Mouse (Mus musculus) forebrain, postnatal 0 days (tissue): ENCODE measurements around the gene Olfr926. TPM values are rescaled to one million over a fixed set of nuclear protein-coding genes. Genes with fewer than 3 reads are reported as not detected.
"Not testable (repeated sequence)": the region's sequence is repeated elsewhere in the genome, so short reads cannot be mapped to it uniquely, and the experiment has no call there.

Experiments used
- ATAC-seq: fragments of 200-750 bp; cut with Nextera tagmentation; 2 replicates; pipeline ENCODE4 v1.8.0; 2017; ENCODE audit warnings: mild to moderate bottlenecking, moderate library complexity
- DNase-seq: peaks from one replicate; pipeline ENCODE4 v3.0.0-alpha.2; 2015
- H3K27ac ChIP-seq: fragments of 300-500 bp; sonication (generic); 2 replicates; pipeline ENCODE4 v1.5.1; 2014; ENCODE audit warnings: low read depth, mild to moderate bottlenecking, antibody characterized with exemption, low read length, moderate library complexity, mixed read lengths
- H3K27me3 ChIP-seq: fragments of 300-500 bp; sonication (generic); 2 replicates; pipeline ENCODE4 v1.6.1; 2014; ENCODE audit warnings: mild to moderate bottlenecking, low read length, mixed read lengths; ENCODE audit not compliant: insufficient read depth
- H3K36me3 ChIP-seq: fragments of 300-500 bp; sonication (generic); 2 replicates; pipeline ENCODE4 v1.6.1; 2014; ENCODE audit warnings: mild to moderate bottlenecking, moderate library complexity; ENCODE audit not compliant: insufficient read depth
- H3K4me1 ChIP-seq: fragments of 300-500 bp; sonication (generic); 2 replicates; pipeline ENCODE4 v1.6.1; 2014; ENCODE audit warnings: antibody characterized with exemption; ENCODE audit not compliant: insufficient read depth
- H3K4me2 ChIP-seq: fragments of 300-500 bp; sonication (generic); 2 replicates; pipeline ENCODE4 v1.6.1; 2014; ENCODE audit warnings: low read depth, mild to moderate bottlenecking, moderate library complexity
- H3K4me3 ChIP-seq: fragments of 300-500 bp; sonication (generic); 2 replicates; pipeline ENCODE4 v1.5.1; 2014; ENCODE audit warnings: low read depth, low read length, mixed read lengths
- H3K9ac ChIP-seq: fragments of 300-500 bp; sonication (generic); 2 replicates; pipeline ENCODE4 v1.6.1; 2014; ENCODE audit warnings: mild to moderate bottlenecking
- H3K9me3 ChIP-seq: fragments of 300-500 bp; sonication (generic); 2 replicates; pipeline ENCODE4 v1.6.1; 2016; ENCODE audit warnings: low read length
- CTCF ChIP-seq: sonication (generic); IDR thresholded peaks from 2 replicates; pipeline ENCODE4 v1.5.1; 2016; ENCODE audit warnings: antibody characterized with exemption, control low read depth, low read depth
- WGBS: fragments of 180-500 bp; shearing (Covaris S2); extraction: QIAGEN DNeasy Blood & Tissue Kit; methylation state at CpG from one replicate; pipeline ENCODE4 v1.1.7; 2014; 5-methylcytosine and 5-hydroxymethylcytosine counted together
- polyA plus RNA-seq: library from polyadenylated mRNA; unstranded; fragments of >200 nt; fragmentation: Nextera tagmentation; extraction: Ambion mirVana; gene quantifications from 2 replicates; pipeline ENCODE4 v1.2.1, GENCODE M21; 2015
- total RNA-seq: library from RNA; depleted of rRNA; stranded (reverse); fragments of >200 nt; gene quantifications from 2 replicates; pipeline ENCODE4 v1.2.3, GENCODE M21; 2014; rRNA removed

Olfr926 gene
- total RNA-seq (not detected in 2 replicates), polyA plus RNA-seq (not detected in 2 replicates)

DNA sequence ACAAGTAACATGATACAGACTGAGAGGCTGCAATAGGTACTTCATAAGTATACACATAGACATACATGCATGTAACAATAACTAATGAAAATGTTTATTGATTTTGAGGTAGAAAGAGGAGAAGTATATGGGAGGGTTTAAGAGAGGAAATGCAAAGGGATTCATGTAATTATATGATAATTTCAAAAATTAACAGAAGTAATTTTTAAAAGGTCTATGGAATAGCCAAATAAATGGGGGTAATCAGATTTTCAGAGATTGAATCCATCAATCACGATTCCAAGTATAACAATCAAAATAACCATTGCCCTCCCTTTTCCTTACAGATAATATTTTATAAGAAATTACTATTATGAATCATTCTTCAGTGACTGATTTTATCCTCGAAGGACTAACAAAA is at the start of gene Olfr926:
Gene Olfr926, plus strand, starts transcription at position 301 of the 400 bp plus-strand sequence.
- no peak within 1 kb of the TSS for H3K4me2 ChIP-seq
- ATAC-seq = no peak
- H3K9ac ChIP-seq = no peak within 1 kb of the TSS
- DNase-seq = no peak
- no peak for TF ChIP-seq CTCF
- WGBS = 89% methylated on average over 2 of the region's 2 CpGs
- H3K27me3 ChIP-seq = no peaks in the 10 kb centered on the region
- H3K36me3 ChIP-seq = no peaks in the 10 kb centered on the region
- H3K9me3 ChIP-seq = no peaks in the 10 kb centered on the region
- no peak within 1 kb of the TSS for H3K4me3 ChIP-seq
- no peak within 1 kb of the TSS for H3K27ac ChIP-seq
- H3K4me1 ChIP-seq = no peaks in the 10 kb centered on the region

DNA sequence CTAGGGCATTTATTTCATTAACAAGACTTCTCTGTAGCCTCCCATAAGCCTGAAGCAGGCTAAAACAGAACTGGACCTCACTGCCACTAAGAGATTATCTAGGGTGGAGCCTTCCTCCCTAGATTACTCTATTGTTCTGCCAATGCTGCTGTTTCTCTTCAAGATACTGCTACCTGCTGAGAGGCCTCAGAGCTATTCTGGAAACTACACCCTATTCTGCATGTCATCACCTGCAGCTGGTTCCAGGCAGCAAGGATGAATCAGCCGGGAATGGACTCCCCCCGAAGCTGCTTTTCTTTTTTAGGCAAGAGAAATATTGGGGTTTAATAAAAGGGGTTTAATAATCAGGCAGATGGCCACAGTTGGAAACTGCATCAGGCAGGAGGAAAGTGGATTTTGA is 43.9 kb upstream of the Olfr926 start:
- TF ChIP-seq CTCF = no peak
- Histone ChIP-seq H3K9ac (no peak overlapping the region), H3K9me3 (no peaks in the 10 kb centered on the region), H3K4me3 (no peak overlapping the region), H3K27me3 (no peaks in the 10 kb centered on the region), H3K27ac (no peak overlapping the region), H3K4me1 (no peaks in the 10 kb centered on the region), H3K36me3 (no peaks in the 10 kb centered on the region), H3K4me2 (no peak overlapping the region)
- WGBS = 74% methylated on average over 2 of the region's 2 CpGs
- no peak for DNase-seq
- ATAC-seq = no peak

DNA sequence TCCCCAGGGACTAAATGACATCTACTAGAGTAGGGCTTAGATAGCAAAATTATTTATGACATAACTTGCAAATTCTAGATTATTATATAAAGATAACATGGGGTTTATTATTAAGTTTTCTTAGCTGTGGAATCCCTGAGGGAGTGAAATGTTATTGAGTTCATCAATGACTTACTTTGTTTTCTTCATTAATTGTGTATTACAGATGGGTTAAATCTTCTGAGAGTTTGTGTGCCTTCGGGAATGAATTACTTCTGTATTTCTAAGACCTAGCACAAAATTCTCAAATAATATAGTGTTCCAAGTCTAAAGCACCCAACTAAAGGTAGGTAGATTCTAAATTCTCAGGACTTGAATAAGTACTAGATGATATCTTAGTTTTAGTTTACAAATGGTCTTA is 32.8 kb upstream of the Olfr926 start, which contains the start of gene Olfr924:
Gene Olfr924, plus strand, starts transcription at position 301 of the 400 bp plus-strand sequence.
- no peak within 1 kb of the TSS for H3K9ac ChIP-seq
- H3K4me1 ChIP-seq = no peaks in the 10 kb centered on the region
- H3K27me3 ChIP-seq = no peaks in the 10 kb centered on the region
- H3K9me3 ChIP-seq = no peaks in the 10 kb centered on the region
- no peak for TF ChIP-seq CTCF
- no peak within 1 kb of the TSS for H3K4me3 ChIP-seq
- no peak within 1 kb of the TSS for H3K4me2 ChIP-seq
- H3K36me3 ChIP-seq = no peaks in the 10 kb centered on the region
- H3K27ac ChIP-seq = no peak within 1 kb of the TSS
- 98% methylated on average over 1 of the region's 1 CpGs for WGBS
- DNase-seq (no peak), ATAC-seq (no peak)

DNA sequence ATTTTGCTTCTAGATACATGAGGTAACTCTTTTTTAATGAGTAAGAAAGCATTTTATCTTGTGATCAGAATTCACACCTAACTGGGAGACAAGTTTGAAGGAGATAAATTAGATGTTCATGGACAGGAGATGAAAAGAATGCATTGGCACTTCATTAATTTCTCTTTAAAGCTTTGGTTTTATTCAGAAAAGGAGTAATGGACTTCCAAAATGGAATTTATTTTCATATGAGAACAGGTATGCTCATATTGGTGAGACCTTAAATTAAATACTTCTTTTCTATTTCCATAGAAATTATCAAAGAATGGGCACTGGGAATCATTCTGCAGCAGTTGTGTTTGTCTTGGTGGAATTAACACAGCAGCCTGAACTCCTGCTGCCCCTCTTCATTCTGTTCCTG is 22.2 kb upstream of the Olfr926 start, which contains the start of gene Olfr26:
Gene Olfr26, plus strand, starts transcription at position 301 of the 400 bp plus-strand sequence.
- Histone ChIP-seq H3K4me2 (no peak within 1 kb of the TSS), H3K36me3 (no peaks in the 10 kb centered on the region), H3K9ac (no peak within 1 kb of the TSS), H3K4me3 (no peak within 1 kb of the TSS), H3K27ac (no peak within 1 kb of the TSS), H3K9me3 (no peaks in the 10 kb centered on the region), H3K27me3 (no peaks in the 10 kb centered on the region), H3K4me1 (no peaks in the 10 kb centered on the region)
- DNase-seq (no peak), ATAC-seq (no peak)
- TF ChIP-seq CTCF = no peak

DNA sequence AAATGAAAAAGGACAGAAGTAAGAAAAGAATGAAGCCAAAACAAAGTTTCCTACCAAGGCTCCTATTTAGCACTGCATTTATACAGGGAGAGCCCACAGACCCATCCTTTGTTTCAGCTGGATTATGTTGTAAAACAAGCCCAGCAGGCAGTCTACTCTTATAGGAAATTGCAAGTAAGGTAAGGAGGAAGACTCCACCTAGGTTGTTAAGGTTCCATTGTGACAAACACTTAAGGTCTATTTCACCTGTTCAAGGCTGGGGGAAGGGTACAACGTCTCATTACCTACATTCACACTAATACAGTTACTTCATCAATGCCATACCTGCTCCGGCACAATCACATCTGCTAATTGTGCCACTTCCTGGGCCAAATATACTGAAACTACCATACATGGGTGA is 2.0 kb upstream of the Olfr926 start:
- 62% methylated on average over 2 of the region's 2 CpGs for WGBS
- not testable (repeated sequence) for H3K27me3 ChIP-seq, H3K4me1 ChIP-seq, H3K9me3 ChIP-seq, H3K4me3 ChIP-seq, H3K4me2 ChIP-seq, DNase-seq, ATAC-seq, H3K9ac ChIP-seq, H3K27ac ChIP-seq, H3K36me3 ChIP-seq

Other genes starting within 250 kb of the Olfr926 start
- gene Olfr916, start 217.3 kb upstream of the Olfr926 start, total RNA-seq = not detected in 2 replicates
- not detected in 2 replicates for gene Olfr916, start 217.3 kb upstream of the Olfr926 start, polyA plus RNA-seq
- not detected in 2 replicates for gene Olfr917, start 211.3 kb upstream of the Olfr926 start, total RNA-seq
- gene Olfr917, start 211.3 kb upstream of the Olfr926 start, polyA plus RNA-seq = not detected in 2 replicates
- not detected in 2 replicates for gene Olfr918, start 202.5 kb upstream of the Olfr926 start, total RNA-seq
- not detected in 2 replicates for gene Olfr918, start 202.5 kb upstream of the Olfr926 start, polyA plus RNA-seq
- not detected in 2 replicates for gene Olfr919, start 173.5 kb upstream of the Olfr926 start, total RNA-seq
- gene Olfr919, start 173.5 kb upstream of the Olfr926 start, polyA plus RNA-seq = not detected in 2 replicates
- gene Vwa5a, start 158.9 kb upstream of the Olfr926 start, total RNA-seq = 6.5 and 7.9 TPM in 2 replicates
- 5.0 and 5.5 TPM in 2 replicates for gene Vwa5a, start 158.9 kb upstream of the Olfr926 start, polyA plus RNA-seq
- gene Olfr920, start 124.8 kb upstream of the Olfr926 start, total RNA-seq = under 0.01 and 0.14 TPM in 2 replicates
- gene Olfr920, start 124.8 kb upstream of the Olfr926 start, polyA plus RNA-seq = not detected in 2 replicates
- not detected in 2 replicates for gene Olfr921, start 104.1 kb upstream of the Olfr926 start, total RNA-seq
- gene Olfr921, start 104.1 kb upstream of the Olfr926 start, polyA plus RNA-seq = not detected in 2 replicates
- gene Olfr922, start 62.5 kb upstream of the Olfr926 start, total RNA-seq = not detected in 2 replicates
- not detected in 2 replicates for gene Olfr922, start 62.5 kb upstream of the Olfr926 start, polyA plus RNA-seq
- gene Olfr923, start 50.6 kb upstream of the Olfr926 start, total RNA-seq = not detected in 2 replicates
- not detected in 2 replicates for gene Olfr923, start 50.6 kb upstream of the Olfr926 start, polyA plus RNA-seq
- not detected in 2 replicates for gene Olfr924, start 32.7 kb upstream of the Olfr926 start, total RNA-seq
- gene Olfr924, start 32.7 kb upstream of the Olfr926 start, polyA plus RNA-seq = not detected in 2 replicates
- not detected in 2 replicates for gene Olfr26, start 22.1 kb upstream of the Olfr926 start, total RNA-seq
- not detected in 2 replicates for gene Olfr26, start 22.1 kb upstream of the Olfr926 start, polyA plus RNA-seq
- not detected in 2 replicates for gene Olfr930, start 52.7 kb downstream of the Olfr926 start, total RNA-seq
- gene Olfr930, start 52.7 kb downstream of the Olfr926 start, polyA plus RNA-seq = not detected in 2 replicates
- gene Olfr933, start 95.2 kb downstream of the Olfr926 start, total RNA-seq = not detected in 2 replicates
- not detected in 2 replicates for gene Olfr933, start 95.2 kb downstream of the Olfr926 start, polyA plus RNA-seq
- gene Olfr934, start 111.2 kb downstream of the Olfr926 start, total RNA-seq = not detected in 2 replicates
- not detected in 2 replicates for gene Olfr934, start 111.2 kb downstream of the Olfr926 start, polyA plus RNA-seq
- not detected in 2 replicates for gene Olfr935, start 122.6 kb downstream of the Olfr926 start, total RNA-seq
- not detected in 2 replicates for gene Olfr935, start 122.6 kb downstream of the Olfr926 start, polyA plus RNA-seq
- not detected in 2 replicates for gene Olfr146, start 146.3 kb downstream of the Olfr926 start, total RNA-seq
- gene Olfr146, start 146.3 kb downstream of the Olfr926 start, polyA plus RNA-seq = not detected in 2 replicates
- not detected in 2 replicates for gene Olfr937, start 187.8 kb downstream of the Olfr926 start, total RNA-seq
- gene Olfr937, start 187.8 kb downstream of the Olfr926 start, polyA plus RNA-seq = not detected in 2 replicates
- not detected in 2 replicates for gene Olfr938, start 201.8 kb downstream of the Olfr926 start, total RNA-seq
- not detected in 2 replicates for gene Olfr938, start 201.8 kb downstream of the Olfr926 start, polyA plus RNA-seq